Mouse (Mus musculus): Measurements from ENCODE around the gene Lhb.
"Not testable (repeated sequence)": the region's sequence is repeated elsewhere in the genome, so short reads cannot be mapped to it uniquely, and the experiment has no call there.

Lhb gene

DNA sequence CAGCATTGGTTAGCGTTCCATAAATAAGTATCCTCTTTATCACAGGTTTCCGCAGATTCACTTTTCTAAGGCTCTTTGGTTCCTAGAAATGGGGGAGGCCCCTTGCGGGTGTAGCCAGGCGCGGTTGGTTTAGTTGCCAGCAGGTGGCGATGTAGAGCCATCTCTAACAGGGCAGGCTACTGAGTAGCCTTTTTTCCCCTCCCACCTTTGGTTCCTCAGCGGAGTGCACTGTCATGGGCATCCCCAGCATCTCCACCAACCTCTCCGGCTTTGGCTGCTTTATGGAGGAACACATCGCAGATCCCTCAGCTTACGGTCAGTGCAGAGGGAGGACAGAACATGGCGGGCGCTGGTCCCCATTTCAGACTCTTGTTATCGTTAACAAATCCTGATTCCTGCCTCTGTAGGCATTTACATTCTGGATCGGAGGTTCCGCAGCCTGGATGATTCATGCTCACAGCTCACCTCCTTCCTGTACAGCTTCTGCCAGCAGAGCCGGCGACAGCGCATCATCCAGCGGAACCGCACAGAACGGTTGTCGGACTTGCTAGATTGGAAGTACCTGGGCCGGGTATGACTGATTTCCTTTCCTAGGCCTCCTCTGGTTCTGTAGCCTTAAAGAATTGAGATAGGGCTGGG, 30.8 kb downstream of the Lhb start:
- in situ Hi-C loops (cut with MboI, MseI), result no loop called here

DNA sequence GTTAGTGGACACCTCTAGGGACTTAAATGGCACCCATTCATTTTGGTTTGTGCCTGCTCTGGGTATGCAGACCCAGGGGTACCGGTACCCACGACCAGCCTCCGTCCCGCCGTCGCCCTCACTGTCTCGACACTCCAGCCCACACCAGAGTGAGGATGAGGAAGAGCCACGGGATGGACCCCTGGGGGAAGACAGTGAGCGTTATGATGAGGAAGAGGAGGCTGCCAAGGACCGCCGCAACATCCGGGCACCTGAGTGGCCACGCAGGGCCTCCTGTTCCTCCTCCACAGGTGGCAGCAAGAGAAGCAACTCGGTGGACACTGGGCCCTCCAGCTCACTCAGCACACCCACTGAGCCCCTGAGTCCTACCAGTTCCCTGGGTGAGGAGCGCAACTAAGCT, 34.4 kb downstream of the Lhb start:
- in situ Hi-C loops (cut with MboI, MseI), result no loop called here

DNA sequence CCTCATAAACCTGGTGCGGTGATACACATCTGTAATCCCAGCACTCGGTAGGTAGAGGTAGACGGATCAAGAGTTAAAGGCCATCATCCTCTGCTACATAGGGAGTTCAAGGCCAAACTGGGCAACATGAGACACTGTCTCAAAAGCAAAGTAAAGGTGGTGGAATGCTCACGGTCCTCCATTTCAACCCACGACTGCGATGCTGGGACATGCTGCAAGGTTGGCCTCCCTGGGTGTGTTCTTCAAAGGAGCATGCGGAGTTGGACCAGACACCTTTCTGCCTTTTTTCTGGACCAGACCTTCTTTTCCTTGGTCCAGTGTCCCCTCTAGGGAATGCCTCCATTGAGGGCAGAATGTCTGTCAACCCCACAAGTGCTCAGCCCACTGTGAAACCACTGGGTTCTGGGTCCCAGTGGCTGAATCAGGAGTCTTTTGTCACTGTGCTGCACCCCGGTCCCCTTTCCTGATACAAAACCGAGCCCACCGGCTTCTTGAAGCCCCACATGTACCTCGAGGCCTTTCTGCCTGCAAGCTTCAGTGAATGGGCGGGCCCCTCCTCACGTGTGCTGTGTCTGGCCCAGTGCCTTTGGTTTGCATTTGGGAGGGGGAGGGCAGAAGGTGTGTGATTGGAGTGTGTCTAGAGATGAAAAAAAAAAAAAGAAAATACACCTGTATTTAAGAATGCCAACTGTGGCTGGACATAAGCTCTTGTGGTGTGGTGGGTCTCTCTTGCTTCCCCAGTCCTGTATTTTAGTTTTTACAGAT, 35.5 kb downstream of the Lhb start:
- in situ Hi-C loops (cut with MboI, MseI), result no loop called here

DNA sequence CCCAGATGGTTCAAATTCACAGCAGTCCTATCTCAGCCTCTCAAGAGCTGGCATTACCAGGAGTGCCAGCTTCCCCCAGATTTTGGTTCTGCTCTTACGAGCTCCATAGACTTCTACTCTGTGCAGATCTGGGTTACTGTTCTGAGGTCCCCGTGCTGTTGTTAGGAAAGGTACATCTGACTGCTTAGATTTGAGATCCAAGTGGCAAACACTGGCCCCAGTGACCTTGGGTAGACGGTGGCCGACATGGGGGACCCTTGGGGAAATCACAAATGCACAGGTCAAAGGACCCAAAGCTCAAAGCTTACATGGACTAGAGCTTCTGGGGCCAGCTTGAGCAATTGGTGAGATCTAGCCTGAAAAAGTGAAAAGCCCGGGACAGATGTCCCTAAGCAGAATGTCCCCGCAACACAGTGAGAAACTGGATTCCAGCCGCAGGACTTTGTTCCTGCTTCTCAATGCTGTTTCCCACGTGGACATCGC, 36.1 kb downstream of the Lhb start:
- in situ Hi-C loops (cut with MboI, MseI), result no loop called here

DNA sequence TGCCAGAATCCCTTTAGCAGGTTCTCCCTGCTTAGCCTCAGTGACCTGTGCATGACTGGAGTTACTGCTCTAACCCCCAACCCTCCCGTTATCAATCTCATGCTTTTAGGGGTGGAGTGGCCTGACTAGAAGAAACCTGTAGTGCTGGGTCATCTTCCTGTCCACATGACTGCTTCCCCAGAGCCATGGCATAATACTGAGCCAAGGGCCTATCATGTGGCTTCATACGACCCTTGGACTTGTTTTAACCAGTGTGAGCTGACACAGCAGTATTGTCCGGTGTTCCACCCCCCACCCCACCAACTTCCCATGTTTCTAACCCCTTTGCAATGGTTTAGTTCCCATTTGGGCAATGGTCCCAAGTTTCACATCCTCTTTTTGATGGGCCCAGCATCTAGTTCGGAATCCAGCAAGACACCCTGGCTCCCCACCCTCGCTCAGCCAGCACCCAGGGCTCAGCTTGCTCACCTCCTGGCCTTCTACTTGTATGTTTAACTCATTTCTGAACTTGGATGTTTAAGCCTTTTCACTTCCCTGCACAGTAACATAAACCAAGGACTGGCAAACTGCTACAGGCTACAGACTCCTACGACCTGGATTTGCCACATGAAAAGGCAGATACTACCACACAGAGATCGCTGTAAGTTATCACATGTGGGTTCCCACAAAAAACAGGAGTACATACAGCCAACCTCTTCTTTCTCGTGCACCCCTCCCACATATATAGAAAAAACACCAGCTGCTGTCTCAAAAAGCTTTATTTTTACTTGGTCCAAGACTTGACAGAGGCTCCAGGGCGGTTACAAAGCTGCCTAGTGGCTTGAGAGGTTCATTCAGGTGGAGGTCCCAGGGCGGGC, 36.8 kb downstream of the Lhb start:
- in situ Hi-C loops (cut with MboI, MseI), result no loop called here

DNA sequence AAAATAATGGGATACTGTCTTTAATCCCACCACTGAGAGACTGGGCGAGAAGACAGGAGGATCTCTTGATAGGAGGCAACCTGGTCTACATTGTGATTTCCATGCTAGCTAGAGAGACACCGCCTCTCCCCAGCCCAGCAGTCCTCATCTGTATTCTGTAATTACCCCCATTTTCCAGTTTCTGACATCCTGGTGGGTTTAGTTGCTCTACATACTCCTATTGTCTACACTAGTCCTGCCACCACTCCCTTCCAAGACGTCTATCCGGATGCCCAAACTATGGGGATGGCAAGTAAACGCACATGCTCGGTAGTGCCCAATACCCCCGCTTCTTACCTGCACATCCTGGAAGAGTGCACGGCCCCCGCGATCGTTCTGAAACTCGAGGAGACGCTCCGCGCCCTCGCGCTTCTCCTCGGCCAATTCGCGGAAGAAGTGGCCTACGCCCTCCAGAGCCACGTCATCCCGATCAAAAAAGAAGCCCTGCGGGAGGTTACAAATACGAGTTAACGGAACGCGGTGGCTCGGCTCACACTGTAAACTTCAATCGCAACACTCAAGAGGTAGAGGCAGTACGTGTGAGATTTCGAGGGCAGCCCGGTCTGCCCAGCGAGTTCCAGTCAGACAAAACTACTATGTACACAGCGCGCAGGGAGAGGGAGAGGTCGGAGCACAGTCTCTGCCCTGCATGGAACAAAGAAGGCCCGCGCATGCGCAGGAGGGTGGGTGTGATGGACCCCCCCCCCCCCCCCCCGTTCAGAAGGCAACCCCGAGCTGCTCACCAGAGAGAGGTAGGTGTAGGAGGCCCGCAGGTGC, 38.3 kb downstream of the Lhb start:
- in situ Hi-C loops (cut with MboI, MseI), result no loop called here

DNA sequence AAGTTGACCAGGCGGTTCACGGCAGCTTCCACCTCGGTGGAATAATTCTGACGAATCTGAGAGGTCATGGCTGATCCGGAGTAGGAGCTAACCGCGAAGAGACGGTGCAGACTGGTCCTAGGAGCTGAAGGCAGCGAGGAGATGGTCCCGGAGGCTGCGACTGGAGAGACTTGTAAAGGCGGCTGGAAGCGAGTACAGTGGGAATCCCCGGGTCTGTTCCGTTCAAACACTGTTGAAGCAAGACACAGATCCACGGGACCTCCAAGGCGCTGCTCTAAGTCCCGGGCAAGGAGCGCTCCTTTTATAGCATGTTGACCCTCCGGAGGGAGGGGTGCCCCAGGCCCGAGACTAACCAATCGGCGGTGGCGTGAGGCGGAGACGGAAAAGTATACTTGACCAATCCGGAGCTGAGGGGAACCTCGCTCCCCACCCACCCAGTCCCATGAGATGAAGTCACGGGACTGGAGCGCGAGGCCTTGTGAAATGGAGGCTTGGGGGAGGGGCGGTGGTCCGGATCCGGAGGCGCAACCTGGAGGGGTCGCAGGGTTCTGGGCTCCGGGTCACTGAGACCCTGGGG, 39.0 kb downstream of the Lhb start, which contains the start of gene Ftl1:
Gene Ftl1 (minus strand): TSS at position 321 of the 577 bp plus-strand sequence.
- in situ Hi-C loops (cut with MboI, MseI), result not testable (repeated sequence)

DNA sequence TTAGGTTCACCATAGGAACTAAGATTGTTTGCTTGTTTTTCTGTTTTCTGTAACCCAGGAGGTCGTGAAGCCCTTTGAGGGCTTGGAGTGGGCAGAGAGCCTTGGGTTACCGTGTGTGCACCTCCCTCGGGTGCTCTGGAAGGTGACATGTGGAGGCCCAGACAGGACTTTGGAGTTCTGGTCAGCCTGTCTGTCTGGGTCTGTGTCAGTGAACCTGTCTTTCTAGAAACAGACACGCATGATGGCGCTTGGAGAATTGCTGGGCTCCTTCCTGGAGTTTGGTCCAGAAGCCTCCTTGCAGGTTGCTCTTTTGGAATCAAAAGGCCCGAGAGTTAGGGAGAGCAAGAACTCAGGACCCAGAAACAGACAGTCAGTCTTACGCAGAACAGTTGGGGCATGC, 39.8 kb downstream of the Lhb start:
- in situ Hi-C loops (cut with MboI, MseI), result no loop called here

DNA sequence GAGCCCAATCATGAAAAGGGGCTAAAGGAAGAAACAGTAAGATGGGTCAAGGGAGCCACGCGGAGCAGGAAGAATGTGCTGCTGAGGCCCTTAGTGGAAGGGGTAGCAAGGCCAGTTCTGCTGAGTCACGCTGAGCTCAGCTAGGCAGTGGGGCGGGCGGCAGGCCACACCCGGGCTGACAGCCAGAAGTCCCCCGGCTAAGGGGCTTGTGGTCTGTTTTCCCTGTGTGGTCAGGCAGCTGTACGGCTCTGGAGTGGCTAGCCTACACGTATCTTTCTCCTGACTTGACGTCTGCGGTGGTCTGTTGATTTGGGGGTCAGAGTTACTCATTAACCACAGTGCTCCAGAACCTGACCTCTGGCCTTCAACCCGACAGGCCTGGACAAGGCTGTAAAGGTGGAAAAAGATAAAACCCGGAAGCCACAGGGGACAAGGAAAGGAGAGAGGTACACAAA, 40.3 kb downstream of the Lhb start:
- in situ Hi-C loops (cut with MboI, MseI), result no loop called here

DNA sequence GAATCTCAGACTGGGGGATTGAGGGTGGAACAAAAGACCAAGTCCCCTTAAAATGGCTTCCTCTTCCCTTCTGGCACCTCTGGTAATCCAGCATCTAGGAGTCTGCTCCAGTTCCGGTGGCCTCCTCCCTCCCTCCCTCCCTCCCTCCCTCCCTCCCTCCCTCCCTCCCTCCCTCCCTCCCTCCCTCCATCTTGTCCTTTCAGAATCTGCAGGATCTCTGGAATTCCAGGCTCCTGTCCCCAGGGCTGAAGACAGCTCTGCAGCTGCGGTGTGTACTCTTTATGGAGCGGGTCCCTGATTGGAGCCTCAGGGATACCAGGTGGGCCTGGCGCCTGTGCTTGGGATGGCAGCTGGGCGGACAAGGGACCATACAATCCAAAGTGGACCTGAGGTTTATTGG, 40.7 kb downstream of the Lhb start:
- in situ Hi-C loops (cut with MboI, MseI), result no loop called here

DNA sequence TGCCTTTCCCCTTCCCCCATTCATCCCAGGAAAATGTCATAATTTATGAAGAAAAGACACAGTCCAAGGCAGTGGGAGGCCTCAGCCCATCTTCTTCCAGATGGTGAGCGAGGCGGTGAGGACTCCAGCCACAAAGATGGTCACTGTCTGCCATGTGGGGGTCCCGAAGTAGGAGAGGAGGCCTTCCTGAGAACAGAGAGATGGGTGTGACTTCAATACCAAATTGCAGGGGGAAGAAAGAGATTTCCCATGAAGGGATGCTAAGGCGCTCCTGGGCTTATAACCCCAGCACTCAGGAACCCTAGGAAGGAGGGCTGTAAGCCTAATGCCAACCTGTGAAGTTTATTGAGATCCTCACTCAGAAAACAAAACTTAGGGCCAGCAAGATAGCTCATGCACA, 41.2 kb downstream of the Lhb start:
- in situ Hi-C loops (cut with MboI, MseI), result no loop called here

DNA sequence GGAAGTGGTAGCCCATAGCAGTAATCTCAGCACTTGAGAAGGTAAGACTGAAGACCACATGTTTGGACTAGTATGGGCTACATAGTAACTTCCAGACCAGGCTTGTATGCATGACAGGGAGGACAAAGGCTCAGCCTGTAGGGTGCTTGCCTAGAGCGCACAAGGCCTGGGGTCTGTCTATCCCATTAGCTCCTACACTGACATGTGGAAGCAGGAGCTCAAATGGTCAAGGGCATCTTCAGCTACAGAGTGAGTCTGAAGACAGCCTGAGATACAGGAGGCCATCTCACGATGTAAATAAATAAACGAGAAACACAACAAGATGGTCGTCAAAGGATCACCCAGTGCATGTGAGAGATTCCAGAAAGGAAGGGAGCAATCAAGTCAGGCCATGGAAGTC, 41.7 kb downstream of the Lhb start:
- in situ Hi-C loops (cut with MboI, MseI), result no loop called here

DNA sequence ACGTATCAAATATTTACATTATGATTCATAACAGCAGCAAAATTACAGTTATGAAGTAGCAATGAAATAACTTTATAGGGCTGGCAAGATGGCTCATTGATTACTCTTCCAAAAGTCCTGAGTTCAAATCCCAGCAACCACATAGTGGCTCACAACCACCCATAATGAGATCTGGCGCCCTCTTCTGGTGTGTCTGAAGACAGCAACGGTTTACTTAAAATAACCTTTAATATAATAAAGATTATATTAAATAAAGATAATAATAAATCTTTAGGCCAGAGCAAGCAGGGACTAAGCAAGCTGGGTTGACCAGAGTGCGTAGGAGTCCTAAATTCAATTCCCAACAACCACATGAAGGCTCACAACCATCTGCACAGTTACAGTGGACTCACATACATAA, 42.2 kb downstream of the Lhb start:
- in situ Hi-C loops (cut with MboI, MseI), result not testable (repeated sequence)

DNA sequence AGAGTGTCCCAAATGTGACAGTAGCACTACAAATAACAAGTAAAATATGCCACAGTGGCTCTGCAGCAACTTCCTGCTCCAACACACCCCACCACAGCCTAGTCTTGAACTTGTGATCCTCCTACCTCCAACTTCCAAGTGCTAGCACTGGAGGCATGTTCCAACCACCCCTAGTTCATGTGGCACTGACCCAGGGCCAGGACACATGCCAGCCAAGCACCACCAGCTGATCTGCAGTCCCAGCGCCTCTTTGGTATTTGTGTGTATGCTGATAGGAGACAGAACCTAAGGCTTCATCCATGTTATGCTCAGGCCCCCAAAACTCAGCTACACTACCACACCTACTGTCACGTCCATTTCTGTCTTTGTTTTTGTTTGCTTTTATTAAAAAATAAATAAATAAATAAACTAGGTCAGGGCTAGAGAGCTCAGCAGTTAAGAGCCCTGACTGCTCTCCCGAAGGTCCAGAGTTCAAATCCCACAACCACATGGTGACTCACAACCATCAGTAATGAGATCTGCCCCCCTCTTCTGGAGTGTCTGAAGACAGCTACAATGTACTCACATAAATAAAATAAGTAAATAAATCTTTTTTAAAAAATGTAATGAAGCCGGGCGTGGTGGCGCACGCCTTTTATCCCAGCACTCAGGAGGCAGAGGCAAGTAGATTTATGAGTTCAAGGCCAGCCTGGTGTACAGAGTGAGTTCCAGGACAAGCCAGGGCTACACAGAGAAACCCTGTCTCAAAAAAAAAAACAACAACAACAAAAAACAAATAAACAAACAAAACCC, 43.6 kb downstream of the Lhb start:
- in situ Hi-C loops (cut with MboI, MseI), result no loop called here

DNA sequence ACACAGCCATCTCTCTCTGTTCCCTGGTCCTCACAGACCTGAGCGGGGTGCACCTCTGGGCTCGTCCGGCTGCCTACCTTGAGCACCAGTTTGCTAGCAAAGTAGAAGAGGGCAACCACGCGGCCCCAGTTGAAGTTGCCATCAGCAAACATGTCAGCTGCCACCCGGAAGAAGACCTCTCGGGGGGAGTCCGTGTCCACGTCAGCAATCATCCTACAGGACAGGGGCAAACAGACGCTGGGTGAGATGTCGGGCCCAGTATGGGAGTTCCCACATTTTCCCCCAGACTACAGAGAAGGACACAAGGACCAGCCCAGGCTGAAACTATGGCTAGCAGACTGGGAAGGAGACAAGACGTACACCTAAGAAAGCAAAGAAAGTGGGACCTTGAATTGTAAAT, 44.5 kb downstream of the Lhb start:
- in situ Hi-C loops (cut with MboI, MseI), result no loop called here

DNA sequence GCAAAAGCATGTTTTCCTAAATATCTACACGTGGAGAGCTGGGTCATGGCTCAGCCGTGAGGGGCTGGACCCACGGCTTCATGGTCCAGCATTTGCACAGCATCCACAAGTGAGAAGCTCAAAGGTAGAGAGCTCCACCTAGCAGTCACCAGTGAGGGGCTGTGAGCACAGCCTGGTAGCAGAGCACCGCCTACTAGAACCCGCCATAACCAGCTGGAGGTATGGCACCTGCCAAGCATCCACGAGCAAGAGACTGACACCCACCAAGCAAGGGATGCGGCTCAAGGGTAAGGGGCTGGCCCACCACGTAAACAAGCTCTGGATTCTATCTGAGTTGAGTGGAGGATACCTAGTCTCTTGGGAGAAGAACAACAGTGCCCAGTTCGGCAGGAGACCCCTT, 44.9 kb downstream of the Lhb start:
- in situ Hi-C loops (cut with MboI, MseI), result no loop called here

DNA sequence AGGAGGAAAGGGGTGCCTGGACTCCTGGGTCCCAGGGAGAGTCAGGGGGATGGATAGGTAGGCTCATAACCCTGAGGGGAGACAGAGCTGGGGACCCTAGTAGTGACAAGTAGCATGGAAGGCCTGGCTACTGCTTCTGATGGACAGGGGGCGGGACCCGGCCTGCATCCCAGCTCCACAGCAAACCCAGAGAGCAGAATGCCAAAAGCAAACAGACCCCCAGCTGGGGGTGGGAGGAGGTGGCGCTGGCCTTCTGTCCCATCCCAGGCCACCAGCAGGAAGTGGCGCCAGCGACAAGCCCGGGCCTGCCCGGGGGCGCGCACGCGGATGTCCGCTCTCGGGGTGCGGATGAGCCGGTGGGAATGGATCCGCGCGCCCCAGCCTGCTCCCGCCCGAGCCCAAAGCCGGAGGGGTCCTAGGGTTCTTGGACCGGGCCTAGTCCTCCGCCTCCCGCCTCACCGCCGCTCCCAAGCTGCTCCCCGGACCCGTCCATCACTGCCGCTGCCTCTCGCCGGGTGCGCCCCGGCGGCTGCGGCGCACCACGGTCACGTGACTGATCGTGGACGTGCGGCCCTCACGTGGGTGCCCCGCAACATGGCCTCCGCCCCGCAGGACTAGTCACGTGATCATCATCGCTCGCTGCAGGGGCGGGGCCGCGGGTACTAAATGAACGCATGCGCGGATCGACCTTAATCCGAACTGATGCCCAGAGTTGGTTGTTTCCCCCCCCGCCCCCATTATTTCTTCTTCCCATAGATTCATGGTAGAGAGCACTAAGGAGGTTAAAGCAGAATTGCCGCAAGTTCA, 45.9 kb downstream of the Lhb start, which contains the start of gene Bax:
Gene Bax (minus strand): TSS at position 616 of the 807 bp plus-strand sequence.
- in situ Hi-C loops (cut with MboI, MseI), result no loop called here

DNA sequence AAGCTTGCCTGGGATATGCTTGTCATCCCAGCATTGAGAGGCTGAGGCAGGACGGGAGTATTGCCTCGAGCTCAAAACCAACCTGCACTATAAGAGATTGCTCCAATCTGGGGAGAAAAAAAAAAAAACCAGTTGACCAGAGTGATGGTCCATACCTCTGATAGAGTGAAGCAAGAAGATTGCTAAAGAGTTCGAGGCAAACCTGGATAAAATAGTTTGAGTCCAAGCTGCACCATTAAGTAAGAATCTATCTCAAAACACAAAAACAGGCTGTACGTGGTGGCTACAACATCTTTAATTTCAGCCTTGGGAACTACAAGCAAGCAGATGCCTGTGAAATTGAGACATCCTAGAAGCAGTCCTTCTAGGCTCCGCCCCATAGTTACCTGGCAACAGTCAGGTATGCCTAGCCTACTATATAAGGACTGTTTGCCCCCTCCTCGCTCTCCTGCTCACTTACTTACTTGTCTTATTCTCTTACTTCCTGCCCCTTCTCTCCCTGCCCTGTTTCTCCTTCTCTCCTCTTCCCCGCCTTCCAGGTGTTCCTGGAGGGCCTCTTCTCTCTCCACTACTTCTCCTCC, 46.6 kb downstream of the Lhb start:
- in situ Hi-C loops (cut with MboI, MseI), result no loop called here

DNA sequence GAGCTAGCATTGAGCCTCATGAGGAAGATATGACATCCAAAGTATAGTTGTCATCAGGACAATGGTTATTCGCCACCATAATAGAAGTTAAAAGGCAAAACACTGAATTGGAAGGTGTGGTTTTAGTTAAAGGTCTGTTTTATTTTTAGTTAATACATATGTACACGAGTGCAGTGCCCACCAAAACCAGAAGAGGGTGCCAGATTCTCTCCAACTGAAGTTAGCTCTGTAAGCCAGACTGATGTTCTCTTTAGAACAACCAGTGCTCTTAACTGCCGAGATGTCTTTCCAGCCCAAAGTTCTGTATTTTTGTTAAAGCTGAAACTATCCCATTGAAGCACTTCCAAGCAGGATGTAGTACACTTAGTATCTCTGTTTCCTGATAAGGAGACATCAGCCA, 50.2 kb downstream of the Lhb start:
- in situ Hi-C loops (cut with MboI, MseI), result no loop called here

Data from T-helper 17 cell (primary cell).